Mouse (Mus musculus) neural tube, embryonic 10.5 days (tissue): ENCODE measurements at regions not wholly inside any gene's neighbourhood (a gene's known extent, or its start where the extent isn't known, plus 50 kb on each side); places are given as distances from the start of the nearest gene placed in this dataset.

ENCODE experiments used
- DNase-seq: peaks from one replicate; pipeline ENCODE4 v3.0.0-alpha.2; 2017; ENCODE audit warnings: low spot score; ENCODE audit errors: extremely low spot score

DNA sequence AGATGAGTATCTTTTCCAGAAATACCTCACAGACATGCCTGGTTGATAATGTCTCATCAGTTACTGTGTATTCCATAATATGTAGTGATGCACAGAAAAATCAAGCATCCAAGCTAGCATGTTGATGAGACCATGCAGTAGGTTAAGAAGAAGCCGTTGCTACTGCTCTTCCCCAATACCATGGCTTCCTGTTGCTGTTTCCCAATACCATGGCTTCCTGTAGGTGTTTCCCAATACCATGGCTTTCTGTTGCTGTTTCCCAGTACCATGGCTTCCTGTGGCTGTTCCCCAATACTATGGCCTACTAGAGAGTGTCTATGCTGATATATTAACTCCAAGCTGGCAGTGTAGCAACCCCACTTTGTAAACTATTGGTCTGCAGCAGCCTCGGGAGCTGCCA lies 253.7 kb downstream of the Stim2 start:
- no peak for DNase-seq

DNA sequence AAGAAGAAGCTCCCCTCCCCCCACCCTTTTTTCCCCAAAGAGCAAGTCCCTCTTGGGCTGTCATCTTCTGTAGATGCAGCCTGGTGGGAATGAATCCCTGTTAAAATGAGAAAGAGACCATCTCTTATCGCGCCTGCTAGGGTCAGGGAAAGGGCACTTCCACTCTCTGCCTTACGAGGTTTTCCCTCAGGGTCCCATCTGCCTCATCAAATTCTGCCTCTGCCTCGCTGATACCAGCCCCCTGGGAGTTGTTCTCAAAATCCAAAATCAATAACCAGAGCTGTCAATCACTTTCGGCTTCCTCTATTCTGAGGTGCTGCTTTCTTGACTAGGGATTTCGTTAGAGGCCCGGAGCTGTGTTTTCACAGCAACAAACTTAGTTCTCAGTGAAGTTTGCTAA lies 255.7 kb downstream of the Stim2 start:
- DNase-seq = no peak

DNA sequence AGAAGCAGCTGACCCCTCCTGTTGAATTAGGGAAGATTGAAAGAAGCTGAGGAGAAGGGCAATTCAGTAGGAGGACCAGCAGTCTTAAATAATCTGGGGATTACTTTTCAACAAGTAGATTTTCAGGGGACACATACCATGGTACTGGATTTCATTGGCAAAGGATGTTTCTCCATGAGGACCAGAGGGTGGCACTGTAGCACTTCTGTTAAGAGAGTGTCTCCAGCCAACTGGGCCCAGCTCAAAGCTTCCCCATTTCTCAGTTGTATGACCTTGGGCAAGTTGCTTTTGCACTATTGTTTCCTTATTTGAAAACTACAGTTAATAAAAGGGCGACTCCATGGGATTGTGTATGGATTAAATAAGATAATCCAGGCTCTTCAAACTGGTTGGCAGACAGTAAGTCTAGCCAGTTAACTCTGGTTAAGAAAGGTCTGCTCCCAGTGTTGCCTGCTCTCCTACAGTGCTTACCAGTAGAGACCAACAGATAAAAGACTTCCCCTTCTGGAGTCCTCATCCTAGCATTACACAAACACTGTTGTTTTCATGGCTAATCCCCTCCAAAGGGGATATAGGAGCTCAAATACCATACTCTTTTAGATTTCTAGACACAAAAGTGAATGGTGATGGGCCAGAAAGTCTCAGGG lies 259.9 kb downstream of the Stim2 start:
- no peak for DNase-seq

DNA sequence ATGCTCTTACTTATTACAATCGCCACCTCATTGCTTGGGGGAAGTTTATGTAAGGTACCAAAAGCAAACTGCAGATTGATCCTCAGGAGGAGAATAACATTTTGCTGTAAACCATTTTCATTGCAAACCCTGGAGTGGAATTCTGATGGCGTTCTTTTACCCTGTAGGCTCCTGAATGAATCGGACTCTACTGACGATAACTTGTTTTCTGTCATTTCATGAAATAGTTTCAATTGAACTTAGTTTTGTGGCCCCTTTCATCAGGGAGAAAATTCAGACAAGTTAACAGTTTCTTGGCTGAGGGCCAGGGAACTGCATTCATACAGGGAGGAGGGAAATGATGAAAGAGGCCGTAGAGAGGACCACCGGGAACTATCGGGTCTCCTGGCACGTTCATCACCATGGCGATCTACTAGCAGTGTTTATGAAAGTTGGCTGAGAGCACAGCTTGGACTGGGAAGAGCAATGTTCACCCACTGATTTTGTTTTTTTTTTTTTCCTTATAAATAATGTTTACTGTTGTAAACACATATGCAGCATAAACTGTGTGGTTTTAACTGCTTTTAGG lies 266.7 kb downstream of the Stim2 start:
- no peak for DNase-seq

DNA sequence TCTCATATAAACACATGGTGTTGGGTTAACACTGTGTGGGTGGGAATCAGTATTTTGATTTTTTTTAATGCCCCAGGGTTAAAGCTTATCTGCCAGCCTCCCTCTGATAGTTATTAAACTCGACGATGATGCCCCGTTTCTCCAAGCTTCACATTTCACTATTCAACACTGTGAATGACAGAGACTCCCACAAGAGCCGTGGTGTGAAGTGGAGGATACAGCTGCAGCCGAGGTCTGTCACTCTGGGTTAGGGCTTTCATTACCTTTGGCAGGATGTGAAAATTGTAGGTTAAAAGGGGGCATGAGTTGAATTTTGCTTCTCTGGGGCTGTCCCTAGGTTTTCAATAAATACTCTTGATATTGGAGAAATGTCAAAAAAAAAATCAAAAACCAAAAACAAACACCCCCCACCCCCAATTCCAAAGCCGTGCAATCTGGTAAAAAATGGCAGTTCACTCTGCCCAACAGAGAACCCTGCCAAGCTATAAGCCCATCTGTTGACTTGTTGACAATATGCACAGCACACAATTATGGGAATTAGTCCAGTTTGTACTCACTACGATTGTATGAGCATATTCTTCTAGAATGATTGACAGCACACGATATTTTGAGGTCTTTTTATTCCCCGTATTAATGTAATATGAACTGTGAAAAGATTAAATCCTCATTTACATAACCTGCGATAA lies 269.7 kb downstream of the Stim2 start:
- no peak for DNase-seq

DNA sequence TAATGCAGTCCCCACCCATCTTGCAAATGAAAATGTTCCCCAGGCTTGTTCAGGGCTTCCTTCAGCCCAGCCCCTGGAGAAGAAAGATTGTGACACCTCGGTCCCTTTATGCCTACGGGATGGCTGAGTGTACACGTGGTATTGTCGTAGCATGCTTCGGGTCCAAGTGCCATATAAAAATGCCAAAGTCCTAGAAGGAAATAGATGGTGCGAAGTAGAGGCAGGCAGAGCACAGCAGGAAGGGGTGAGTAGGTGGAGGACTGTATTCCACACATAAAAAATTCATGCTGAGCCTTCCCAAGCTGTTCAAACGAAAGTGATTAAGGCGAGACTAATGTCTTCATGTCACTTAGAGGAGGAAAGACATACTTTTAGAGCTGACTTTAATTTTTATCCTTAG lies 281.1 kb downstream of the Stim2 start:
- no peak for DNase-seq

DNA sequence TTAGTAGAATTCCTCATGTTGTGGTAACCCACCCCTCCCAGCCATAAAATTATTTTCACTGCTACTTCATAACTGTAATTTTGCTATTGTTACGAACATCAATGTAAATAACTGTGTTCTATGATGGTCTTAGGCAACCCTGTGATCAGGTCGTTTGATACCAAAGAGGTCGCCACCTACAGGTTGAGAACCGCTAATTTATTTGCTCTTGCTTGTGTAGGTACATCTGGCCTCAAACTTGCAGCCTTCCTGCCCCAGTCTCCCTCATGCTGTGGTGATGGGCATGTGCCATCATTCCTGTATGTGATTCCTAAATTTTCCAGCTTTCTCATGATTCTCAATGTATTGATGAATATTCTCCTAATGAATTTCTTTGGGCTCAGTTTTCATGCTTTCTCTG lies 282.4 kb downstream of the Stim2 start:
- DNase-seq = no peak

DNA sequence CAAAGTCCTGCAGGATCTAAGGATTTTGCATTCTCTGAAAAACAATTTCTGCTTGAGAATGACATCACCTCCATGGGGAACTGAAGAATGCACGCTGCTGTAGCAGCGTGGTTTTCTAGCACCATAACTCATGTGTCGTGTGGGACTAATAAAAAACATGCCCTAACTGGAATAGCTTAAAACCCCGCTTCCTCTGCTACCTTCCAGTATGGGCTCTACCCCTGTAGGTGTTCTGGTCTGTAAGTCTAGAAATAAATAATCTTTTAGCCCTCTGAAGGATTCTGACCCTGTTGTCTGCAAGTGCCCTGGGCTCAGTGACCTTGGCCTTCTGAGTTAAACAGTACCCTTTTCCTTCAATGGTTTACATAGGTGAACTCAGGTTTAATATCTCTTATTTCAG lies 282.8 kb downstream of the Stim2 start:
- DNase-seq = no peak

DNA sequence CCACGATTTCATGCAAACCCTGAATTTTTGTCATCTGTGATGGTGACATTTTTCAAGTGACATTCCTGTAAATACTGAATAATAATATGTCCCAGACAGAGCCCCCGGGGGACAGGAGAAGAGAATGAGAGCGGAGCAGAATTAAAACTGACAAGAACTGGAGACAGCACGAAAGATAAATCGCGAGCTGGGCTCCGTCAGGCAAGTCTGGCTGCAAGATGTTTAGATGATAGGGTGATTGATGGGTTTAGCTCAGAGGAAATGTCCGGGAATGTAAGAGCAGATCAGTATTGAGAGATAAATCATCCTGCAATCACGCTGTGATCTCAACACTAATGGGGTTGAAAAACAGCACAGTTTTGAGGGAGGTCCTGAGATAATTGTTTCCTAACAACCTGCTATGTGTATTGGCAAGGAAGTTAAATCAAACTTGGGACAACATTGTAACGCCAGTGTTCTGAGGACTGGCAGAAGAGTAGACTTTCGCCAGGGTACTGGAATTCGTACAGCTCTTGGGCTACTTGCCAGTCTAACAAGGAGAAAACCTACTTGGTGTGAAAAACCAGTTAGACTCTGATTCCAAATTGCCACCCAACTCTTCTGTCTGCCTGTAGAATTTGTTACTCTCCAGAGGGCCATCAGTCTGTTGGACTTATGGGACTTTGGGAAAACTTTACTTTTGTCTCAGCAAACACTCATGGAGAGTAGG lies 292.2 kb downstream of the Stim2 start:
- peak; percentile 54 for DNase-seq

DNA sequence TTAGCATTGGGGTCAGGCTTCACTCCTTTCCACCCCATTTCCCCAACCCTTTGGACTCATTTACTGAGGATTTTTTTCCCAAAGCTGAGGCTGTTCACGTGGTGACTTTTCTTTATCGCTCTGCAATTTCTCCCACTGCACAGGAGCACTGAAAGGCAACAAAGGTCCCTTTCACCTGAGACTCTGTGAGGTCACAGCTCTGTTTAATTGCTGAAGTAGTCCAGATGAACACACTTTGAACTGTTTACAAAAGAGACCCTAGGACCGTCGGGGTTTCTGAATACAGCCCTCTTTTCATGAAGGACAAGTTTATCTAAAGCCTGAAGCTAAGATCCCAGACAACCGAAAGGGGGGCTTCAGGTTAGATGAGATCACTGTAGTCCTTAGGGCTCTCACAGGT lies 293.6 kb downstream of the Stim2 start:
- DNase-seq = no peak

DNA sequence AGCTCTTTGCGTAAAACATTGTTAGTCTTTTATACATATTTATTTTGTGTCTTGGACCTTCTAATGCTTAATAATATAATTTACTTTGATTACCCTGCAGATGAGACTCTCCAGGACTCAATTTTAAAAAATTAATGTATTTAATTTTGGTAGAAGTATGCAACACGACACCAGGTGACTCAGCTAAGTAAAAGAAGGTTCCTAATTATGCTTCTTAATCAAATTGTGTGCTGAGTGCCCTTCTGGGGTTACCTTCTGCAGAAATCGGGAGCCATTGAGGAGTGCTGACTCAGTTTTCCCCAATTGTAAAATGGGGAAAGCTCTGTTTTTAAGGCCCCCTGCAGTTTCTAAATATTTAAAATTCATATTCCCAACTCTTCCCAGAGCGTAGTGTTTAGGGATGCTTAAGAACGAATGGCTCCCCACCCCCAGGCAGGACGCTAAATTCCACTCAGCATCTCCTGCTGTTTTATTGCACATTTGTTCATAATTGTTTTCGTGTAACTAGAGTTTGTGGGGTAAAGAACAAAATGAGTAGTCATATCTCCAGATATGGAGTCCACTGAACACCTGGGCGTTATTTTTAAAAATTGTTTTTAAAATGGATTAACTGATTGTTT lies 315.5 kb downstream of the Stim2 start:
- no peak for DNase-seq

DNA sequence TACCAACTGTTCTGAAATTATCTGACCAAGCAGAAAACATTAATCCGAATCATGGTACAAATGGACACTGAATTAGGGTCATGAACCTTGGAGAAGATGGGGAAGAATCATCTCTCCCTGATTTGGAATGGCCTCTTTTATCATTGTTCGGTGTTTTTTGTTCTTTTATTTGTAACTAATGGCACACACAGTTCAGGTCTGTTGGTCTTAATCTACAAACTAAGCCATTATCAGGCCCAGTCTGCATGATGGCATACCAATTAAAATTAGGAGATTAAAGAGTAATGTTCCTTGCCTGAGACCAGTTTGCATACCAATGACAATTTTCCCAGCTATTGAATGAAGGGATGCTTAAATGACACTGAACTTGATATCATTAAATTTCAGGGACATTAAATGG lies 332.1 kb downstream of the Stim2 start:
- no peak for DNase-seq

DNA sequence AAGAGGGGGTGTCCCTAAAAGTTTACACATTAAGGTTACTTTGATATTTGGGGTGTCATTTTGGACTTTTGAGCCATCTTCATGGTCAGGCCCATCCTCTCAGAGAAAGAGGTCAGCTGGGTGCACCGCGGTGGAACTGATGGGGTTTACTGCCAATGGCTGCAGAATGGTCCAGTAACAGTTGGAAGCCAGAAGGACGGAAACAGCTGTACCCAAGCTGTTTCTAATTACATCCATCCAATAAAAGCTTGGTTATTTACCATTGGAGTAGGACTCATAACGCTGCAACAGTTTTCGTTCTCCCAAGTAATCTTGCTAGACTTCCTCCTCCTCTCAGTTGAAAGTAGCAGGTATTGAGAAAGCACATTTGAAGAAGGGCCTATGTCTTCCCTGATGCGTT lies 344.7 kb downstream of the Stim2 start:
- DNase-seq = no peak

DNA sequence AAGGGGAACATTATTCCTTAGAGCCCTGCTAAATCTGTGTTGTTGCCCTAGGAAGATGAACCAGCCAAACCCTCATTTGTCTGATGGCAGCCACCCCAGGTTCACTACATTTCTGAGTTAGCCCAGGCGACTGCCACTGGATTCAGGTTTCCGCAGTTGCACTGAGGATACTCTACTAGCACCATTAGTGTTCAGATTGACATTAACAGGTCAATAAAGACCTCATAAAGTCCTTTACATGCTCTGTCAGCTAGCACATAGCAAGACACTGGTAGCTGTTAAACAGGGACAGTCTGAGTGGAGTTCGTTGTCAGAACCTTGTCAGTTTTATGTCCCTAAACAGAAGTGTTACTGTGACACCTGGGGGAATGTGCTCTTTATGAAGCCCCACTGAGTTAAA lies 345.1 kb downstream of the Stim2 start:
- no peak for DNase-seq

DNA sequence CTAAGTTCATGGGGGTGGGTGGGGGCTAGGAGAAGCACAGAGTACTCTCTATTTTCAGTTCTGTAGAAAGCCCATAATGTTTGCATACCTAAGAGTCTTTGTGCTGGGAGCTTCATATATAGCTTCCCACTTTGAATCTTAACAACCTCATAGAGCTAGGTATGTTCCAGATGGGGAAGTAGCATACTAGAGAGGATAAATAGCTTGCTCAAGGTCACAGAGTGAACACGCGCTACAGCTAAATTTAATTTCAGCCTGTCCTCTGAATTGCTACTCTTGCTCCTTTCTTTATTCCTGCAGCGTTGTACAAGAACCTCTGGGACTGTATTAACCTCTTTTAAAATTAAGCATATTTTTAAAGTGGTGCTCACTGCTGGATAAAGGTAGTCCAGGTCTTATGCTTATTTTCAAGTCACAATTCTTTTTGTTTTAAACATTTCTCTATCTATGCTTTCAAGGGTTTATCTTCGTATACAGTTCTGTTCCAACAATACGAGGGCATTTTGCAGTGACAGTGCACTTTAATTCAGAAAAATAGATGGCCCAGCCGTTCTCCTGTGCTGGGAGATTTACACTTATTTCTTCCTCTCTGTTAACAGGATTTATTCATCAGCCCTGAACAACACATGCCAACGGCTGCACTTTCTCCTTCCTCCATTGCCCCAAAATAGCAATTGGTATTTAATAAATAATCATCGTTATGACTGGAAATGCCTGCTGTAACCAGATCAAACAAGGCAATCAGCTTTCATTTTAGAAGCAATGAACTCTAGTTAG lies 350.7 kb downstream of the Stim2 start:
- no peak for DNase-seq

DNA sequence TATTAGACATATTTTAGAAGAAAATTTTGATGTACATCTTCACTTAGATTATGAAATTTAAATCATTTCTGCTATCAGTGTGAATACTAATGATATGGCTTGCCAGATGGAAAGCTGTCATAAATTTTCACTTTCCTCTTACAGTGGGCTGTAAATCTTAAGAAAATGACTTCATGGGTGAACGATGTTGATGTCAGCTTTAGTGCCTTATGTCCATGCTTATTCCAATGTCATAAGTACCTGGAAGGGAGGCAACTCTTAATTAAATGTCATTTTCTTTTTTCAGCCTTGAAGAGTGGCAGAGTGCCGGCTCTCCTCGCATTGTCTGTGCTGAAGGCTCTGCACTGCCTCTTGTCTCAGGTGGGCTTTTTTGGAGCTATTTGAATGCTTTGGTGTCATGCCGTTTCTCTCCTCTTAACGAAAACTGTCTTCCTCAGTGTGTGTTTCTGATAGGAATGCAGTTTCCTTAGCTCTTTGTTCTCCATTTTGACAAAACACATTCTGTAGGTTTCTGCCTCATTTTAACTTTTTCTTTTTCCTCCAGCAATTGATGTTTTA lies 351.6 kb downstream of the Stim2 start:
- no peak for DNase-seq

DNA sequence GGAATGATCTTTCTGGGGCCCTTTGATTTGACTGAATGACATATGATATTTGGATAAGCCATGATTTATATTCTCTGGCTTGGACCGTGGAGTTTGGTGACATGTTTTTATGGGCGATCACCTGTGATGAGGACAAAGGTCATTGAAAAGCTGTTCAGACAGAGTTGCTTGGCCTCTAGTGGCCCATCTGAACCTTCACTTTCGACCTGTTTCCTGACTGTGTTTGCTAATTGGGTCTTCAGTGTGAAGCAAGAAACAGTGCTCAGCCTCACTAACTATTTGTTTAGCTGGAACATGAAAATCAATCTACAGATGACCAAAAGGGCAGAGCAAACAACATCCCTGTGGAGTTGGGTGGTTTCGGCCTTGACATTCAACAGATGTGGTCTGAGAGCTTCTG lies 357.8 kb downstream of the Stim2 start:
- peak; percentile 12 for DNase-seq

DNA sequence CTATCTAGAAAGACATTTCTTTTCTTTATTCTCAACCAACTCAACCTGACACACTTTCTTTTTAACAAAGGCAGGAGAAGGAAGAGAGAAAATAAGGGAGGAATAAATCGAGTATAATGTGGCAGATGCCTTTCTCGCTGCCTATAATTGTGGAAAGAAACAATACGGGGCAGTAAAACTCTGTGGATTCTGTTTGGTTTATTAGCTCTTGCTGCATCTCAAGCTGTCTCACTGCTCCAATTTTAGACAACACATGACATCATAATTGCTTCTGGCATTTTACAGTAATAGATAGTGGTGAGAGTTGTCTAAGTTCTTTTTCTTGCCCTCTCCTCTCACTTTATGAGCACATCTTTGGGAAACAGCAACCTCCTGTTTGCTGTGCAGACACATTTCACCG lies 359.2 kb downstream of the Stim2 start:
- no peak for DNase-seq

DNA sequence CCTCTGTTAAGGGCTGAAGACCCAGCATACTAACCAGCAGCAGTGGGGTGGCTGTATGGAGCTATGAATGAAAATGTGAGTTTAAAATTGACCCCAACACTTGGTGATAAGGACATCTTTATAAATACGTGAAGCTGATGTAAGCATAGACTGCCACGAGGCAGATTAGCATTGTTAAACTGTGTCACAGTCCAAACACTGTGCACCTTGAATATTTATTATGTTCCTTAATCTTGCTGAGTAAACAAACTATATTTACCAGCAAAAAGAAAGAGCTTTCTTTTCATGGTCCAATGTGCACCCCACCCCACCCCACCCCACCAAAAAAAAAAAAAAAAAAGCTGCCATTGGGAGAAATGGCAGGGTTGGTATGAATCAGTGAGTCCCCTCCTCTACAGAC lies 359.9 kb downstream of the Stim2 start:
- DNase-seq = no peak
